Mouse (Mus musculus) forebrain, embryonic 16.5 days (tissue): ENCODE measurements around the gene Slc2a6. TPM values are rescaled to one million over a fixed set of nuclear protein-coding genes. Genes with fewer than 3 reads are reported as not detected.

Experiments
- ATAC-seq: fragments of 200-750 bp; cut with Nextera tagmentation; 2 replicates; pipeline ENCODE4 v1.8.0; 2017; ENCODE audit warnings: mild to moderate bottlenecking, moderate library complexity
- H3K27ac ChIP-seq: fragments of 300-500 bp; sonication (generic); 2 replicates; pipeline ENCODE4 v1.5.1; 2014; ENCODE audit warnings: low read length, control low read depth
- H3K27me3 ChIP-seq: fragments of 300-500 bp; sonication (generic); replicated peaks from 2 replicates; pipeline ENCODE4 v1.6.1; 2014; ENCODE audit warnings: low read length; ENCODE audit not compliant: control insufficient read depth, insufficient read depth
- H3K36me3 ChIP-seq: fragments of 300-500 bp; sonication (generic); 2 replicates; pipeline ENCODE4 v1.6.1; 2014; ENCODE audit not compliant: control insufficient read depth, insufficient read depth
- H3K4me1 ChIP-seq: fragments of 300-500 bp; sonication (generic); replicated peaks from 2 replicates; pipeline ENCODE4 v1.6.1; 2014; ENCODE audit warnings: low read length; ENCODE audit not compliant: control insufficient read depth, insufficient read depth
- H3K4me2 ChIP-seq: fragments of 300-500 bp; sonication (generic); 2 replicates; pipeline ENCODE4 v1.6.1; 2014; ENCODE audit warnings: mild to moderate bottlenecking, low read length, control low read depth
- H3K4me3 ChIP-seq: fragments of 300-500 bp; sonication (generic); replicated peaks from 2 replicates; pipeline ENCODE4 v1.5.1; 2014; ENCODE audit warnings: mild to moderate bottlenecking, low read length, control low read depth
- H3K9ac ChIP-seq: fragments of 300-500 bp; sonication (generic); replicated peaks from 2 replicates; pipeline ENCODE4 v1.6.1; 2014; ENCODE audit warnings: low read depth, low read length, control low read depth
- H3K9me3 ChIP-seq: fragments of 300-500 bp; sonication (generic); 2 replicates; pipeline ENCODE4 v1.6.1; 2016; ENCODE audit warnings: low read length; ENCODE audit not compliant: control insufficient read depth
- WGBS: fragments of 180-500 bp; shearing (Covaris S2); extraction: QIAGEN DNeasy Blood & Tissue Kit; methylation state at CpG from one replicate; pipeline ENCODE4 v1.1.7; 2014; 5-methylcytosine and 5-hydroxymethylcytosine counted together
- polyA plus RNA-seq: library from polyadenylated mRNA; unstranded; fragments of >200 nt; fragmentation: Nextera tagmentation; extraction: Ambion mirVana; gene quantifications from 2 replicates; pipeline ENCODE4 v1.2.1, GENCODE M21; 2015

The Slc2a6 gene
- polyA plus RNA-seq, result 6.1 and 7.1 TPM in 2 replicates

GRCm38 (mm10) chr2:27027618-27028436, at the start of gene Slc2a6:
Gene Slc2a6, minus strand, starts transcription at chr2:27027998.
- Histone ChIP-seq H3K4me2 (peak within 1 kb of the TSS; percentile 75), H3K27me3 (peaks cover 4% of the 10 kb centered on the region; the same call in 1 of the 2 replicates), H3K9ac (peak within 1 kb of the TSS; percentile 67), H3K4me3 (peak within 1 kb of the TSS; percentile 53), H3K4me1 (peaks cover 11% of the 10 kb centered on the region), H3K36me3 (no peaks in the 10 kb centered on the region), H3K27ac (no peak within 1 kb of the TSS), H3K9me3 (no peaks in the 10 kb centered on the region)
- 2% methylated on average over 38 of the region's 38 CpGs for WGBS
- peak; percentile 100 for ATAC-seq

GRCm38 (mm10) chr2:27075485-27075884, 47.7 kb upstream of the Slc2a6 start:
- no peak for ATAC-seq
- H3K9ac ChIP-seq, result no peak overlapping the region
- 71% methylated on average over 3 of the region's 3 CpGs for WGBS
- no peak overlapping the region for H3K4me3 ChIP-seq
- peaks cover 23% of the 10 kb centered on the region for H3K4me1 ChIP-seq
- no peaks in the 10 kb centered on the region for H3K9me3 ChIP-seq
- H3K36me3 ChIP-seq, result no peaks in the 10 kb centered on the region
- no peak overlapping the region for H3K4me2 ChIP-seq
- no peak overlapping the region for H3K27ac ChIP-seq
- no peaks in the 10 kb centered on the region for H3K27me3 ChIP-seq

- WGBS, result 92% methylated on average over 4 of the region's 4 CpGs
- Histone ChIP-seq H3K4me2 (no peak overlapping the region), H3K4me1 (peaks cover 20% of the 10 kb centered on the region), H3K4me3 (no peak overlapping the region), H3K27me3 (no peaks in the 10 kb centered on the region), H3K27ac (no peak overlapping the region), H3K36me3 (no peaks in the 10 kb centered on the region), H3K9ac (no peak overlapping the region), H3K9me3 (no peaks in the 10 kb centered on the region)
- no peak for ATAC-seq
These were observed 47.0 kb upstream of the Slc2a6 start for GRCm38 (mm10) chr2:27074804-27075203.

GRCm38 (mm10) chr2:27073407-27073806, 45.6 kb upstream of the Slc2a6 start:
- Histone ChIP-seq H3K9me3 (no peaks in the 10 kb centered on the region), H3K27ac (no peak overlapping the region), H3K4me3 (no peak overlapping the region), H3K36me3 (no peaks in the 10 kb centered on the region), H3K27me3 (no peaks in the 10 kb centered on the region), H3K4me2 (no peak overlapping the region), H3K9ac (no peak overlapping the region), H3K4me1 (peaks cover 7% of the 10 kb centered on the region; the same call in 1 of the 2 replicates)
- ATAC-seq, result no peak
- WGBS, result 77% methylated on average over 4 of the region's 4 CpGs

GRCm38 (mm10) chr2:27071978-27072377, 44.2 kb upstream of the Slc2a6 start, which contains the start of gene Mymk:
Gene Mymk, minus strand, starts transcription at chr2:27072179.
- Histone ChIP-seq H3K4me2 (no peak within 1 kb of the TSS), H3K4me1 (peaks cover 7% of the 10 kb centered on the region; the same call in 1 of the 2 replicates), H3K36me3 (no peaks in the 10 kb centered on the region), H3K27me3 (no peaks in the 10 kb centered on the region), H3K27ac (no peak within 1 kb of the TSS), H3K4me3 (no peak within 1 kb of the TSS), H3K9me3 (no peaks in the 10 kb centered on the region), H3K9ac (no peak within 1 kb of the TSS)
- ATAC-seq, result no peak
- 84% methylated on average over 2 of the region's 2 CpGs for WGBS

- Histone ChIP-seq H3K36me3 (no peaks in the 10 kb centered on the region), H3K9ac (no peak overlapping the region), H3K27me3 (no peaks in the 10 kb centered on the region), H3K4me1 (peaks cover 7% of the 10 kb centered on the region; the same call in 1 of the 2 replicates), H3K9me3 (no peaks in the 10 kb centered on the region), H3K27ac (no peak overlapping the region), H3K4me3 (no peak overlapping the region), H3K4me2 (no peak overlapping the region)
- peak; percentile 75; the same call in 1 of the 2 replicates for ATAC-seq
- 10% methylated on average over 4 of the region's 4 CpGs for WGBS
These were observed 43.3 kb upstream of the Slc2a6 start for GRCm38 (mm10) chr2:27071137-27071536.

GRCm38 (mm10) chr2:27070247-27070813, 42.5 kb upstream of the Slc2a6 start:
- Histone ChIP-seq H3K27ac (no peak overlapping the region), H3K4me2 (no peak overlapping the region), H3K9ac (no peak overlapping the region), H3K4me3 (no peak overlapping the region), H3K36me3 (no peaks in the 10 kb centered on the region), H3K9me3 (no peaks in the 10 kb centered on the region), H3K4me1 (peaks cover 7% of the 10 kb centered on the region; the same call in 1 of the 2 replicates), H3K27me3 (no peaks in the 10 kb centered on the region)
- ATAC-seq, result no peak
- 69% methylated on average over 2 of the region's 2 CpGs for WGBS

GRCm38 (mm10) chr2:27069646-27070045, 41.8 kb upstream of the Slc2a6 start:
- WGBS, result 63% methylated on average over 3 of the region's 3 CpGs
- ATAC-seq, result no peak
- no peaks in the 10 kb centered on the region for H3K36me3 ChIP-seq
- H3K9me3 ChIP-seq, result no peaks in the 10 kb centered on the region
- no peak overlapping the region for H3K27ac ChIP-seq
- H3K4me2 ChIP-seq, result no peak overlapping the region
- H3K4me1 ChIP-seq, result peaks cover 7% of the 10 kb centered on the region; the same call in 1 of the 2 replicates
- H3K27me3 ChIP-seq, result no peaks in the 10 kb centered on the region
- H3K4me3 ChIP-seq, result no peak overlapping the region
- H3K9ac ChIP-seq, result no peak overlapping the region

GRCm38 (mm10) chr2:27067996-27068395, 40.2 kb upstream of the Slc2a6 start:
- H3K4me1 ChIP-seq, result peaks cover 7% of the 10 kb centered on the region; the same call in 1 of the 2 replicates
- H3K4me2 ChIP-seq, result no peak overlapping the region
- ATAC-seq, result no peak
- H3K27ac ChIP-seq, result no peak overlapping the region
- no peak overlapping the region for H3K9ac ChIP-seq
- no peaks in the 10 kb centered on the region for H3K27me3 ChIP-seq
- no peaks in the 10 kb centered on the region for H3K36me3 ChIP-seq
- H3K4me3 ChIP-seq, result no peak overlapping the region
- no peaks in the 10 kb centered on the region for H3K9me3 ChIP-seq
- 42% methylated on average over 2 of the region's 2 CpGs for WGBS
